Mouse (Mus musculus) adrenal gland, adult 18-20 months (tissue): ENCODE data around the gene Sin3a. TPM values are rescaled to one million over a fixed set of nuclear protein-coding genes. Genes with fewer than 3 reads are reported as not detected.

ENCODE experiments used
- DNase-seq, 2 experiments: peaks; one replicate each; pipeline ENCODE4 v3.0.0; 2021 to 2022; ENCODE audit warnings: low spot score in 2 of 2
- long read RNA-seq, 2 experiments: library from polyadenylated mRNA; stranded (forward); transcript quantifications; one replicate each; pipeline ENCODE4 v2.0.0; 2021
- total RNA-seq, 2 experiments: library from RNA; stranded (reverse); gene quantifications; 1 replicate in 1 of 2; 2 replicates in 1 of 2; pipeline ENCODE4 v1.2.3; 2021

The Sin3a gene
- total RNA-seq: 10 to 100 TPM; 32.5 to 39.2 TPM
- long read RNA-seq, experiment 1, full-length matches to known transcripts: 1 of 9 reads
- long read RNA-seq, experiment 1, partial matches to known transcripts: 3 of 9 reads
- long read RNA-seq, experiment 1, other reads (novel, unspliced or antisense): 5 of 9 reads
- long read RNA-seq, experiment 2, partial matches to known transcripts: 23 of 24 reads
- long read RNA-seq, experiment 2, other reads (novel, unspliced or antisense): 1 of 24 reads

- DNase-seq: peak; percentile 59
Measured at GRCm38 (mm10) chr9:57071801-57072351, at the start of gene Sin3a. TSS of gene Sin3a (plus strand) at chr9:57072040.

GRCm38 (mm10) chr9:57031756-57032155 is 40.1 kb upstream of the Sin3a start:
- no peak for DNase-seq

- peak in 1 of 2 experiments; percentile 30 for DNase-seq
Measured at GRCm38 (mm10) chr9:57056237-57056636, 15.6 kb upstream of the Sin3a start.

GRCm38 (mm10) chr9:57064164-57064563 is 7.7 kb upstream of the Sin3a start:
- no peak for DNase-seq

- DNase-seq: no peak
Measured at GRCm38 (mm10) chr9:57068266-57068665, 3.6 kb upstream of the Sin3a start.

GRCm38 (mm10) chr9:57070262-57070661 is 1.6 kb upstream of the Sin3a start:
- DNase-seq: no peak

GRCm38 (mm10) chr9:57070800-57071545 is 867 bp upstream of the Sin3a start:
- DNase-seq: no peak

GRCm38 (mm10) chr9:57072526-57072988 is 717 bp downstream of the Sin3a start:
- DNase-seq: no peak

- DNase-seq: peak; percentile 89 to 90
Measured at GRCm38 (mm10) chr9:57072989-57073789, 1.3 kb downstream of the Sin3a start.

GRCm38 (mm10) chr9:57073790-57074094 is 1.9 kb downstream of the Sin3a start:
- no peak for DNase-seq

GRCm38 (mm10) chr9:57074171-57074821 is 2.5 kb downstream of the Sin3a start:
- peak; percentile 16 to 25 for DNase-seq

- peak; percentile 63 to 67 for DNase-seq
Measured at GRCm38 (mm10) chr9:57074822-57075603, 3.2 kb downstream of the Sin3a start.

- DNase-seq: peak; percentile 91 to 93
Measured at GRCm38 (mm10) chr9:57075681-57076381, 4.0 kb downstream of the Sin3a start.

- peak; percentile 89 to 91 for DNase-seq
Measured at GRCm38 (mm10) chr9:57076701-57077660, 5.1 kb downstream of the Sin3a start.

- no peak for DNase-seq
Measured at GRCm38 (mm10) chr9:57082236-57082635, 10.4 kb downstream of the Sin3a start.

- no peak for DNase-seq
Measured at GRCm38 (mm10) chr9:57117261-57117755, 45.5 kb downstream of the Sin3a start.

- no peak for DNase-seq
Measured at GRCm38 (mm10) chr9:57129641-57130040, 57.8 kb downstream of the Sin3a start.
